Mouse (Mus musculus): Measurements from ENCODE around the gene Cenpf. TPM values are rescaled to one million over a fixed set of nuclear protein-coding genes. Genes with fewer than 3 reads are reported as not detected.

The Cenpf gene
- polyA plus RNA-seq, 1 experiment from 2014 or later, result 63.9 TPM

DNA sequence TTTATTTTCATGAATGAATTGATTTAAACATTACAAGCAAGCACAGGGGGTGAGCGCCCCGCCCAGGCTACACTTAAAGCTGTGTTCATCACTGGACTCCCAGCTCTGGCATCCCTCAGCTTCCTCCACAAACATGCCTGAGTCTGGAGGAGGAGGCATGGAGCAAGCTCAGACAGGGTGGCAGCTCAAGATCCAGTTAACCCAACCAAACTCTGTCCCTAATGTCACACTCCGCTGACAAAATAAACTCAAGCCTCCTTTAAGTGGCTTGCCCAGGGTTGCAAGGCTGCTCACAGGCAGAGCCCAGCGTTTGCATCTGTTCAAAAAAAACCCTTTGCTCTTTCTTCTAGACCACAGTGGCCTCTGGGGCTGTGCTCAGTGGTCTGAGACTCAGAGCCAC, 38.2 kb upstream of the Cenpf start:
- no peak for ATAC-seq (ENCODE audit: insufficient number of reproducible peaks, insufficient read depth, low FRiP score, low read depth)
- 82% methylated on average over 4 of the region's 4 CpGs for WGBS
- no peak overlapping the region for H3K4me3 ChIP-seq (ENCODE audit: control insufficient read depth in 1 of 2, insufficient read depth in 1 of 2, low read depth in 1 of 2, low read length in 2 of 2)
- no peaks in the 10 kb centered on the region for H3K9me3 ChIP-seq (ENCODE audit: control insufficient read depth, low read length)
- no peaks in the 10 kb centered on the region for H3K36me3 ChIP-seq (ENCODE audit: control insufficient read depth, insufficient read depth, low read length)
- H3K9ac ChIP-seq (ENCODE audit: low read length), result no peak overlapping the region
- H3K27ac ChIP-seq (replicated peaks in 1 of 2; ENCODE audit: control insufficient read depth in 1 of 2, insufficient read depth in 1 of 2, low read depth in 2 of 2, low read length in 2 of 2), result no peak overlapping the region
- peaks cover 19 to 27% of the 10 kb centered on the region in 2 experiments for H3K4me1 ChIP-seq (ENCODE audit: control insufficient read depth in 2 of 2, insufficient read depth in 2 of 2, low read length in 2 of 2)
- H3K4me2 ChIP-seq (ENCODE audit: low read length), result no peak overlapping the region
- H3K27me3 ChIP-seq (ENCODE audit: control insufficient read depth, insufficient read depth, low read length), result no peaks in the 10 kb centered on the region

DNA sequence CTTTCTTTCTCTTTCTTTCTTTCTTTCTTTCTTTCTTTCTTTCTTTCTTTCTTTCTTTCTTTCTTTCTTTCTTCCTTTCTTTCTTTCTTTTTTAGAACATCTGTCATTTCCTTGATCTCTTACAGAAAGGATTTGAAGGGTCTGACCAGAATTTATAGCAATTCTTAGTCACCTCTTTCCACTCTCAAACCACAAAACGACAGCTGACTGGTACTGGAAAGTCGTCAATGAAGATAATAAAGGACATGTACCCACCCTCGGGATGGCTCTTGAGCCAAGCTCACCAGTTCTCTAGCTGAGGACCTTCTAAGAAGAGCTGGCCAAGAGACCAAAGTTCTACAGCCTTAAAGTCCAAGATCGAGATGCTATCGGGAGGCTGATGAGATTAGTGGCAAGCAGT, 30.7 kb upstream of the Cenpf start:
- Histone ChIP-seq H3K36me3 (ENCODE audit: control insufficient read depth, insufficient read depth, low read length) (no peaks in the 10 kb centered on the region), H3K27me3 (ENCODE audit: control insufficient read depth, insufficient read depth, low read length) (no peaks in the 10 kb centered on the region), H3K27ac (replicated peaks in 1 of 2; ENCODE audit: control insufficient read depth in 1 of 2, insufficient read depth in 1 of 2, low read depth in 2 of 2, low read length in 2 of 2) (no peak overlapping the region), H3K4me3 (ENCODE audit: control insufficient read depth in 1 of 2, insufficient read depth in 1 of 2, low read depth in 1 of 2, low read length in 2 of 2) (no peak overlapping the region), H3K4me1 (ENCODE audit: control insufficient read depth in 2 of 2, insufficient read depth in 2 of 2, low read length in 2 of 2) (peaks cover 2 to 7% of the 10 kb centered on the region in 2 experiments; a peak in 3 of 4 replicates), H3K4me2 (ENCODE audit: low read length) (no peak overlapping the region), H3K9ac (ENCODE audit: low read length) (no peak overlapping the region), H3K9me3 (ENCODE audit: control insufficient read depth, low read length) (peaks cover 5% of the 10 kb centered on the region)
- WGBS, result 68% methylated on average over 5 of the region's 5 CpGs
- no peak for ATAC-seq (ENCODE audit: insufficient number of reproducible peaks, insufficient read depth, low FRiP score, low read depth)

- H3K9ac ChIP-seq (ENCODE audit: low read length), result no peak overlapping the region
- H3K36me3 ChIP-seq (ENCODE audit: control insufficient read depth, insufficient read depth, low read length), result no peaks in the 10 kb centered on the region
- H3K27ac ChIP-seq (replicated peaks in 1 of 2; ENCODE audit: control insufficient read depth in 1 of 2, insufficient read depth in 1 of 2, low read depth in 2 of 2, low read length in 2 of 2), result no peak overlapping the region
- H3K4me3 ChIP-seq (ENCODE audit: control insufficient read depth in 1 of 2, insufficient read depth in 1 of 2, low read depth in 1 of 2, low read length in 2 of 2), result no peak overlapping the region
- H3K4me1 ChIP-seq (ENCODE audit: control insufficient read depth in 2 of 2, insufficient read depth in 2 of 2, low read length in 2 of 2), result peaks cover 2 to 7% of the 10 kb centered on the region in 2 experiments; a peak in 3 of 4 replicates
- H3K4me2 ChIP-seq (ENCODE audit: low read length), result no peak overlapping the region
- peaks cover 5% of the 10 kb centered on the region for H3K9me3 ChIP-seq (ENCODE audit: control insufficient read depth, low read length)
- WGBS, result 83% methylated on average over 11 of the region's 11 CpGs
- no peaks in the 10 kb centered on the region for H3K27me3 ChIP-seq (ENCODE audit: control insufficient read depth, insufficient read depth, low read length)
- ATAC-seq (ENCODE audit: insufficient number of reproducible peaks, insufficient read depth, low FRiP score, low read depth), result no peak
These were observed 29.7 kb upstream of the Cenpf start for GRCm38 (mm10) chr1:189717546-189717945.

- Histone ChIP-seq H3K4me2 (ENCODE audit: low read length) (no peak overlapping the region), H3K9me3 (ENCODE audit: control insufficient read depth, low read length) (peaks cover 5% of the 10 kb centered on the region), H3K9ac (ENCODE audit: low read length) (0 out of 2 replicates have a peak overlapping the region, but pooled peaks have one; percentile 11), H3K4me1 (ENCODE audit: control insufficient read depth in 2 of 2, insufficient read depth in 2 of 2, low read length in 2 of 2) (peaks cover 2 to 7% of the 10 kb centered on the region in 2 experiments; a peak in 3 of 4 replicates), H3K36me3 (ENCODE audit: control insufficient read depth, insufficient read depth, low read length) (no peaks in the 10 kb centered on the region), H3K27me3 (ENCODE audit: control insufficient read depth, insufficient read depth, low read length) (no peaks in the 10 kb centered on the region), H3K4me3 (ENCODE audit: control insufficient read depth in 1 of 2, insufficient read depth in 1 of 2, low read depth in 1 of 2, low read length in 2 of 2) (no peak overlapping the region), H3K27ac (replicated peaks in 1 of 2; ENCODE audit: control insufficient read depth in 1 of 2, insufficient read depth in 1 of 2, low read depth in 2 of 2, low read length in 2 of 2) (no peak overlapping the region)
- WGBS, result 48% methylated on average over 19 of the region's 19 CpGs
- ATAC-seq (ENCODE audit: insufficient number of reproducible peaks, insufficient read depth, low FRiP score, low read depth), result no peak
These were observed 28.3 kb upstream of the Cenpf start for GRCm38 (mm10) chr1:189715915-189716797.

DNA sequence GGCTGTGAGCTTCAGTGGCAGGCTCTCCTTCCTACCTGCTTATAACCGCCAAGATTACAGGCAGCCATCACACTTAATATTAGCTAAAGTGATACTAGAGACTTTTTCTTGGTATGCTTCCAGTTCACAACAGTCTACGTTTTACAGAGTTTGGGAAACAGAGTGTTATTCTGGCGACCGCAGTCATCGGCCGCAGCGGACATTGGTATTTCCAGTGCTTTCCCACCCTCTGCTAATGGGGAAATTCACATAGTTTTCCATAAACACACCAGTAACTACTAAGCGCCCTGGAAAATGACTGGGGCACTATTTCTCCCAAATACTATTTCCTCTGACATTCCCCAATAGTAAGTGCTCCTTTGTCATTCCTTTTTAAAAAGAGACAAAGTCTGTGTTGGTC, 21.1 kb upstream of the Cenpf start:
- 0 out of 4 replicates have a peak, but pooled peaks cover 0 to 2% of the 10 kb centered on the region in 2 experiments for H3K4me1 ChIP-seq (ENCODE audit: control insufficient read depth in 2 of 2, insufficient read depth in 2 of 2, low read length in 2 of 2)
- no peaks in the 10 kb centered on the region for H3K27me3 ChIP-seq (ENCODE audit: control insufficient read depth, insufficient read depth, low read length)
- WGBS, result 59% methylated on average over 8 of the region's 8 CpGs
- H3K9me3 ChIP-seq (ENCODE audit: control insufficient read depth, low read length), result no peaks in the 10 kb centered on the region
- H3K9ac ChIP-seq (ENCODE audit: low read length), result no peak overlapping the region
- no peaks in the 10 kb centered on the region for H3K36me3 ChIP-seq (ENCODE audit: control insufficient read depth, insufficient read depth, low read length)
- ATAC-seq (ENCODE audit: insufficient number of reproducible peaks, insufficient read depth, low FRiP score, low read depth), result no peak
- no peak overlapping the region for H3K27ac ChIP-seq (replicated peaks in 1 of 2; ENCODE audit: control insufficient read depth in 1 of 2, insufficient read depth in 1 of 2, low read depth in 2 of 2, low read length in 2 of 2)
- no peak overlapping the region for H3K4me3 ChIP-seq (ENCODE audit: control insufficient read depth in 1 of 2, insufficient read depth in 1 of 2, low read depth in 1 of 2, low read length in 2 of 2)
- H3K4me2 ChIP-seq (ENCODE audit: low read length), result no peak overlapping the region

GRCm38 (mm10) chr1:189707419-189707818, 19.5 kb upstream of the Cenpf start:
- Histone ChIP-seq H3K36me3 (ENCODE audit: control insufficient read depth, insufficient read depth, low read length) (no peaks in the 10 kb centered on the region), H3K4me3 (ENCODE audit: control insufficient read depth in 1 of 2, insufficient read depth in 1 of 2, low read depth in 1 of 2, low read length in 2 of 2) (no peak overlapping the region), H3K27ac (replicated peaks in 1 of 2; ENCODE audit: control insufficient read depth in 1 of 2, insufficient read depth in 1 of 2, low read depth in 2 of 2, low read length in 2 of 2) (no peak overlapping the region), H3K27me3 (ENCODE audit: control insufficient read depth, insufficient read depth, low read length) (no peaks in the 10 kb centered on the region), H3K9ac (ENCODE audit: low read length) (no peak overlapping the region), H3K4me1 (ENCODE audit: control insufficient read depth in 2 of 2, insufficient read depth in 2 of 2, low read length in 2 of 2) (0 out of 4 replicates have a peak, but pooled peaks cover 0 to 2% of the 10 kb centered on the region in 2 experiments), H3K4me2 (ENCODE audit: low read length) (no peak overlapping the region), H3K9me3 (ENCODE audit: control insufficient read depth, low read length) (no peaks in the 10 kb centered on the region)
- WGBS, result 60% methylated on average over 5 of the region's 5 CpGs
- no peak for ATAC-seq (ENCODE audit: insufficient number of reproducible peaks, insufficient read depth, low FRiP score, low read depth)

DNA sequence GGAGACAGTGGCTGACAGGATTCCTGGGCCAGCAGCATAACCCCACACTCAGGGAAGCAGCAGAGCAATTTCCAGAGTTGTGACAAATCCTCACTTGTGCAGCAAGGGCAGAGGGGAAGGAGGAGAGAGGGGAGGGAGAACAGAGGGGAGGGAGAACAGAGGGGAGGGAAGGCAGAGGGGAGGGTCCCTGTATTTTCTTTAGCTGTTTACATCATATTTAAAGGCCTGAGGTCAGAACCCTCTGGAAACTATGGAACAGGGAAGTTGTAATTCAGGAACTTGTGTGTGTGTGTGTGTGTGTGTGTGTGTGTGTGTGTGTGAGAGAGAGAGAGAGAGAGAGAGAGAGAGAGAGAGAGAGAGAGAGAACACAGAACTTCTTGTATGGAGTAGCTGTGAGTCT, 19.1 kb upstream of the Cenpf start:
- H3K4me2 ChIP-seq (ENCODE audit: low read length), result no peak overlapping the region
- H3K4me1 ChIP-seq (ENCODE audit: control insufficient read depth in 2 of 2, insufficient read depth in 2 of 2, low read length in 2 of 2), result 0 out of 4 replicates have a peak, but pooled peaks cover 0 to 2% of the 10 kb centered on the region in 2 experiments
- no peaks in the 10 kb centered on the region for H3K36me3 ChIP-seq (ENCODE audit: control insufficient read depth, insufficient read depth, low read length)
- no peak overlapping the region for H3K4me3 ChIP-seq (ENCODE audit: control insufficient read depth in 1 of 2, insufficient read depth in 1 of 2, low read depth in 1 of 2, low read length in 2 of 2)
- H3K27me3 ChIP-seq (ENCODE audit: control insufficient read depth, insufficient read depth, low read length), result no peaks in the 10 kb centered on the region
- H3K27ac ChIP-seq (replicated peaks in 1 of 2; ENCODE audit: control insufficient read depth in 1 of 2, insufficient read depth in 1 of 2, low read depth in 2 of 2, low read length in 2 of 2), result no peak overlapping the region
- no peak overlapping the region for H3K9ac ChIP-seq (ENCODE audit: low read length)
- no peaks in the 10 kb centered on the region for H3K9me3 ChIP-seq (ENCODE audit: control insufficient read depth, low read length)
- no peak for ATAC-seq (ENCODE audit: insufficient number of reproducible peaks, insufficient read depth, low FRiP score, low read depth)
